Mouse (Mus musculus) liver, embryonic 14.5 days (tissue): ENCODE results near the gene Gramd1b.

Source experiments
- CTCF ChIP-seq: IDR thresholded peaks from 2 replicates; pipeline ENCODE4 v1.5.1; 2016; ENCODE audit warnings: antibody characterized with exemption, low read depth, control low read depth
- EP300 ChIP-seq: IDR thresholded peaks from 2 replicates; pipeline ENCODE4 v1.6.1; 2016; ENCODE audit warnings: antibody characterized with exemption, low read depth

GRCm38 (mm10) chr9:40559646-40560045, 28.5 kb upstream of the Gramd1b start:
- TF ChIP-seq CTCF (no peak), EP300 (no peak)
